Mouse (Mus musculus) heart, embryonic 16.5 days (tissue): ENCODE measurements at regions not wholly inside any gene's neighbourhood (a gene's known extent, or its start where the extent isn't known, plus 50 kb on each side); places are given as distances from the start of the nearest gene placed in this dataset.

ENCODE experiments used
- ATAC-seq: fragments of 200-750 bp; cut with Nextera tagmentation; replicated peaks from 2 replicates; pipeline ENCODE4 v1.8.0; 2017; ENCODE audit warnings: moderate number of reproducible peaks; ENCODE audit not compliant: insufficient read depth, low FRiP score; ENCODE audit errors: extremely low read depth
- H3K27ac ChIP-seq: fragments of 300-500 bp; sonication (generic); 2 replicates; pipeline ENCODE4 v1.5.1; 2014; ENCODE audit warnings: mild to moderate bottlenecking, low read length, control low read depth, moderate library complexity
- H3K27me3 ChIP-seq: fragments of 300-500 bp; sonication (generic); 2 replicates; pipeline ENCODE4 v1.6.1; 2014; ENCODE audit warnings: low read length, mixed read lengths; ENCODE audit not compliant: control insufficient read depth, insufficient read depth
- H3K36me3 ChIP-seq: fragments of 300-500 bp; sonication (generic); 2 replicates; pipeline ENCODE4 v1.6.1; 2014; ENCODE audit not compliant: control insufficient read depth, insufficient read depth
- H3K4me1 ChIP-seq: fragments of 300-500 bp; sonication (generic); 2 replicates; pipeline ENCODE4 v1.6.1; 2014; ENCODE audit warnings: low read length, mixed read lengths; ENCODE audit not compliant: control insufficient read depth, insufficient read depth
- H3K4me2 ChIP-seq: fragments of 300-500 bp; sonication (generic); 2 replicates; pipeline ENCODE4 v1.6.1; 2014; ENCODE audit warnings: low read depth, mild to moderate bottlenecking, control low read depth, low read length
- H3K4me3 ChIP-seq: fragments of 300-500 bp; sonication (generic); 2 replicates; pipeline ENCODE4 v1.5.1; 2014; ENCODE audit warnings: mild to moderate bottlenecking, control low read depth, low read length
- H3K9ac ChIP-seq: fragments of 300-500 bp; sonication (generic); 2 replicates; pipeline ENCODE4 v1.6.1; 2014; ENCODE audit warnings: low read length, control low read depth
- H3K9me3 ChIP-seq: fragments of 300-500 bp; sonication (generic); replicated peaks from 2 replicates; pipeline ENCODE4 v1.6.1; 2016; ENCODE audit warnings: low read length; ENCODE audit not compliant: control insufficient read depth
- WGBS: fragments of 180-500 bp; shearing (Covaris S2); extraction: QIAGEN DNeasy Blood & Tissue Kit; methylation state at CpG from one replicate; pipeline ENCODE4 v1.1.7; 2014; 5-methylcytosine and 5-hydroxymethylcytosine counted together

- Histone ChIP-seq H3K4me1 (no peaks in the 10 kb centered on the region), H3K4me3 (no peak overlapping the region), H3K9me3 (no peaks in the 10 kb centered on the region), H3K27me3 (no peaks in the 10 kb centered on the region), H3K4me2 (no peak overlapping the region), H3K9ac (no peak overlapping the region), H3K36me3 (no peaks in the 10 kb centered on the region), H3K27ac (no peak overlapping the region)
- 51% methylated on average over 6 of the region's 6 CpGs for WGBS
- ATAC-seq: 0 out of 2 replicates have a peak, but pooled peaks have one; percentile 18
These were observed 66.8 kb upstream of the Zbtb20 start for GRCm38 (mm10) chr16:42808864-42809263.

GRCm38 (mm10) chr16:42807536-42807935, 68.1 kb upstream of the Zbtb20 start:
- Histone ChIP-seq H3K4me3 (no peak overlapping the region), H3K27me3 (no peaks in the 10 kb centered on the region), H3K9ac (no peak overlapping the region), H3K4me1 (no peaks in the 10 kb centered on the region), H3K4me2 (no peak overlapping the region), H3K9me3 (no peaks in the 10 kb centered on the region), H3K27ac (no peak overlapping the region), H3K36me3 (no peaks in the 10 kb centered on the region)
- ATAC-seq: no peak
- WGBS: 78% methylated on average over 2 of the region's 2 CpGs

- 61% methylated on average over 1 of the region's 1 CpGs for WGBS
- ATAC-seq: no peak
- Histone ChIP-seq H3K9ac (no peak overlapping the region), H3K4me2 (no peak overlapping the region), H3K27me3 (no peaks in the 10 kb centered on the region), H3K27ac (no peak overlapping the region), H3K4me3 (no peak overlapping the region), H3K4me1 (no peaks in the 10 kb centered on the region), H3K9me3 (no peaks in the 10 kb centered on the region; the same call in 1 of the 2 replicates), H3K36me3 (no peaks in the 10 kb centered on the region)
These were observed 72.1 kb upstream of the Zbtb20 start for GRCm38 (mm10) chr16:42803609-42804008.

- no peak overlapping the region for H3K4me2 ChIP-seq
- no peaks in the 10 kb centered on the region for H3K36me3 ChIP-seq
- no peaks in the 10 kb centered on the region for H3K9me3 ChIP-seq
- no peak overlapping the region for H3K27ac ChIP-seq
- no peak overlapping the region for H3K9ac ChIP-seq
- 63% methylated on average over 2 of the region's 2 CpGs for WGBS
- ATAC-seq: no peak
- no peaks in the 10 kb centered on the region for H3K27me3 ChIP-seq
- H3K4me1 ChIP-seq: no peaks in the 10 kb centered on the region
- no peak overlapping the region for H3K4me3 ChIP-seq
These were observed 83.1 kb upstream of the Zbtb20 start for GRCm38 (mm10) chr16:42792571-42792970.

GRCm38 (mm10) chr16:42784712-42785111, 91.0 kb upstream of the Zbtb20 start:
- H3K27me3 ChIP-seq: no peaks in the 10 kb centered on the region
- no peak overlapping the region for H3K9ac ChIP-seq
- peaks cover 4% of the 10 kb centered on the region for H3K9me3 ChIP-seq
- WGBS: 48% methylated on average over 4 of the region's 4 CpGs
- peaks cover 21% of the 10 kb centered on the region for H3K4me1 ChIP-seq
- no peak overlapping the region for H3K27ac ChIP-seq
- H3K4me3 ChIP-seq: no peak overlapping the region
- no peak overlapping the region for H3K4me2 ChIP-seq
- ATAC-seq: no peak
- H3K36me3 ChIP-seq: no peaks in the 10 kb centered on the region

GRCm38 (mm10) chr16:42784031-42784430, 91.7 kb upstream of the Zbtb20 start:
- Histone ChIP-seq H3K9me3 (peaks cover 4% of the 10 kb centered on the region), H3K9ac (no peak overlapping the region), H3K4me1 (peaks cover 23% of the 10 kb centered on the region), H3K4me2 (no peak overlapping the region), H3K27me3 (no peaks in the 10 kb centered on the region), H3K36me3 (no peaks in the 10 kb centered on the region), H3K27ac (no peak overlapping the region), H3K4me3 (no peak overlapping the region)
- WGBS: 75% methylated on average over 4 of the region's 4 CpGs
- ATAC-seq: no peak

GRCm38 (mm10) chr16:42782091-42782679, 93.5 kb upstream of the Zbtb20 start:
- no peak overlapping the region for H3K4me3 ChIP-seq
- no peaks in the 10 kb centered on the region for H3K27me3 ChIP-seq
- 4% methylated on average over 5 of the region's 5 CpGs for WGBS
- H3K9ac ChIP-seq: peak overlapping the region; percentile 35; the same call in 1 of the 2 replicates
- H3K36me3 ChIP-seq: no peaks in the 10 kb centered on the region
- ATAC-seq: peak; percentile 46; the same call in 1 of the 2 replicates
- H3K4me1 ChIP-seq: peaks cover 23% of the 10 kb centered on the region
- H3K9me3 ChIP-seq: peaks cover under 1% of the 10 kb centered on the region
- peak overlapping the region; percentile 44 for H3K4me2 ChIP-seq
- peak overlapping the region; percentile 81 for H3K27ac ChIP-seq

- H3K9ac ChIP-seq: 0 out of 2 replicates have a peak overlapping the region, but pooled peaks have one; percentile 25
These were observed 94.3 kb upstream of the Zbtb20 start for GRCm38 (mm10) chr16:42781096-42782071.

GRCm38 (mm10) chr16:42779957-42780356, 95.7 kb upstream of the Zbtb20 start:
- H3K27me3 ChIP-seq: no peaks in the 10 kb centered on the region
- H3K9me3 ChIP-seq: no peaks in the 10 kb centered on the region
- H3K27ac ChIP-seq: peak overlapping the region; percentile 2; the same call in 1 of the 2 replicates
- H3K9ac ChIP-seq: no peak overlapping the region
- no peak overlapping the region for H3K4me2 ChIP-seq
- WGBS: 26% methylated on average over 3 of the region's 3 CpGs
- no peaks in the 10 kb centered on the region for H3K36me3 ChIP-seq
- no peak for ATAC-seq
- peaks cover 23% of the 10 kb centered on the region for H3K4me1 ChIP-seq
- no peak overlapping the region for H3K4me3 ChIP-seq

More at GRCm38 (mm10) chr16:42781096-42782071, 94.3 kb upstream of the Zbtb20 start:
- no peak overlapping the region for H3K4me3 ChIP-seq
- peak; percentile 85 for ATAC-seq
- no peaks in the 10 kb centered on the region for H3K9me3 ChIP-seq
- H3K36me3 ChIP-seq: no peaks in the 10 kb centered on the region
- H3K27ac ChIP-seq: peak overlapping the region; percentile 81
- peaks cover 23% of the 10 kb centered on the region for H3K4me1 ChIP-seq
- WGBS: 9% methylated on average over 12 of the region's 12 CpGs
- H3K27me3 ChIP-seq: no peaks in the 10 kb centered on the region
- peak overlapping the region; percentile 44 for H3K4me2 ChIP-seq
